Mouse (Mus musculus): ENCODE measurements around the gene Trex1. TPM values are rescaled to one million over a fixed set of nuclear protein-coding genes. Genes with fewer than 3 reads are reported as not detected.

Trex1 gene
- polyA plus RNA-seq, 1 experiment: not detected

DNA sequence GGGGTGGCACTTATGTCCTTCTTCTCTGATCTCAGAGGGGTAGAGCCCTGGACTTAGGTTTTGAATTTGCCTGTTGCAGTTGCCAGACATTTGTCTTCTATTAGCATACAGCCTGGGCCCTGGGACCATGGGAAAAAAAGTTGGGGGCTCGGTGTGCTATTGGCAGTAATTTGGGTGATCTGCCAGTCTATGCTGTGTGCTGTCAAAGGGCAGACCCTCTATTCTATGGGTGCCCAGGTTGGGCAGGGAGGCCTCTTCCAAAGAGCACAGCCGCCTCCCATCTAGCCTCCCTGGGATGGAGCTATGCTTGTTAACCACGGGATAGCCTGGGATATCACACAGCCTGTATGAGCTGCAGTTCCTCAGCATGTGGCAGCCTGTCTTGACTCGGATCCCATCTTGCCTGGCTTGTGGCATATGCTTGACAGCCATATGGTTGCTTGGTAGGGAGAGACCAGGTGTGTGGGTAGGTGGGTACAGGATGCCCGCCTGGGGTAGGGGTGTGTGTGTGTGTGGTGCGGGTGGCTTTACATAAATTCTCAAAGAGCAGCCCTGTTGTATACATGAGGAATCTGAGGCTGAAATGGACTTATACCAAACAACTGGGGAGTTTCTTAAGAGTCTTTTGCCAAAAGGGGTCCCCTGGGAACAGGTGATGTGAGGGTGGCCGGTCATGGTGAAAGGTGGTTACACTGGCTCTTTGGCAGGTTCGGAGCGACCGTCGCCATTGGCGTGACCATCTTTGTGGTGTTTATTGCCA lies 4.1 kb downstream of the Trex1 start:
- TF ChIP-seq CTCF (IDR thresholded peaks at IDR 0.05; ENCODE audit: insufficient read depth, low read depth, low read length): no peak
- TF ChIP-seq POLR2A (IDR thresholded peaks at IDR 0.05; ENCODE audit: insufficient read depth, low read depth, low read length): no peak
- WGBS: 86% methylated on average over 12 of the region's 12 CpGs
- H3K27ac ChIP-seq (ENCODE audit: insufficient read depth, low read depth, low read length): peak overlapping the region; percentile 64
- peaks cover 48% of the 10 kb centered on the region for H3K4me1 ChIP-seq (ENCODE audit: control insufficient read depth, insufficient read depth, low read length)
- peak overlapping the region; percentile 47 for H3K4me3 ChIP-seq (ENCODE audit: insufficient read depth, low read depth, low read length)

- 2% methylated on average over 7 of the region's 7 CpGs for WGBS
- Histone ChIP-seq H3K4me1 (ENCODE audit: control insufficient read depth, insufficient read depth, low read length) (peaks cover 42% of the 10 kb centered on the region), H3K27ac (ENCODE audit: insufficient read depth, low read depth, low read length) (peak overlapping the region; percentile 64), H3K4me3 (ENCODE audit: insufficient read depth, low read depth, low read length) (peak overlapping the region; percentile 47)
- TF ChIP-seq CTCF (IDR thresholded peaks at IDR 0.05; ENCODE audit: insufficient read depth, low read depth, low read length): no peak
- TF ChIP-seq POLR2A (IDR thresholded peaks at IDR 0.05; ENCODE audit: insufficient read depth, low read depth, low read length): peak; percentile 19; the same call in 1 of the 2 replicates
Observed at GRCm38 (mm10) chr9:109054712-109055111, 4.8 kb downstream of the Trex1 start.

DNA sequence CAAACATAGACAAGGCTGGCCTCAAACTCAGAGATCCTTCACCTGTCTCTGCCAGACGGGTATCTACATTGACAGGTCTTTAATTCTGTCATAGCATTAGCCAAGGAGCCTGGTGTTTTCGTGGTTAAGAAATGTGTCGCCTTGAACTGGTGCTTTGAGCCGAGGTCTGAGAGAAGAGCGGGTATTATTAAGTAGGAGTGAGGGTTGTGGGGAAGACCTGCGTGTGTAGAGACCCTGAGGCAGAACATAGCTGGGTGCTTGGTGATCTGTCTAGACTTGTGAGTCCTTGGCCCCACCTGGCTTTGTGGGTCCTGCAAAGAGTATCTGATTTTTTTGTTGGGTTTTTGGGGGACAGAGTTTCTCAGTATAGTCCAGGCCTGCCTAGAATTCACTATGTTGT lies 5.7 kb downstream of the Trex1 start:
- Histone ChIP-seq H3K27ac (ENCODE audit: insufficient read depth, low read depth, low read length) (no peak overlapping the region), H3K4me1 (ENCODE audit: control insufficient read depth, insufficient read depth, low read length) (peaks cover 35% of the 10 kb centered on the region), H3K4me3 (ENCODE audit: insufficient read depth, low read depth, low read length) (no peak overlapping the region)
- no peak for TF ChIP-seq POLR2A (IDR thresholded peaks at IDR 0.05; ENCODE audit: insufficient read depth, low read depth, low read length)
- no peak for TF ChIP-seq CTCF (IDR thresholded peaks at IDR 0.05; ENCODE audit: insufficient read depth, low read depth, low read length)
- WGBS: 76% methylated on average over 6 of the region's 6 CpGs

GRCm38 (mm10) chr9:109053366-109053765 lies 6.2 kb downstream of the Trex1 start:
- TF ChIP-seq POLR2A (IDR thresholded peaks at IDR 0.05; ENCODE audit: insufficient read depth, low read depth, low read length) (no peak), CTCF (IDR thresholded peaks at IDR 0.05; ENCODE audit: insufficient read depth, low read depth, low read length) (no peak)
- Histone ChIP-seq H3K4me1 (ENCODE audit: control insufficient read depth, insufficient read depth, low read length) (peaks cover 31% of the 10 kb centered on the region), H3K4me3 (ENCODE audit: insufficient read depth, low read depth, low read length) (no peak overlapping the region), H3K27ac (ENCODE audit: insufficient read depth, low read depth, low read length) (no peak overlapping the region)
- 82% methylated on average over 3 of the region's 3 CpGs for WGBS

DNA sequence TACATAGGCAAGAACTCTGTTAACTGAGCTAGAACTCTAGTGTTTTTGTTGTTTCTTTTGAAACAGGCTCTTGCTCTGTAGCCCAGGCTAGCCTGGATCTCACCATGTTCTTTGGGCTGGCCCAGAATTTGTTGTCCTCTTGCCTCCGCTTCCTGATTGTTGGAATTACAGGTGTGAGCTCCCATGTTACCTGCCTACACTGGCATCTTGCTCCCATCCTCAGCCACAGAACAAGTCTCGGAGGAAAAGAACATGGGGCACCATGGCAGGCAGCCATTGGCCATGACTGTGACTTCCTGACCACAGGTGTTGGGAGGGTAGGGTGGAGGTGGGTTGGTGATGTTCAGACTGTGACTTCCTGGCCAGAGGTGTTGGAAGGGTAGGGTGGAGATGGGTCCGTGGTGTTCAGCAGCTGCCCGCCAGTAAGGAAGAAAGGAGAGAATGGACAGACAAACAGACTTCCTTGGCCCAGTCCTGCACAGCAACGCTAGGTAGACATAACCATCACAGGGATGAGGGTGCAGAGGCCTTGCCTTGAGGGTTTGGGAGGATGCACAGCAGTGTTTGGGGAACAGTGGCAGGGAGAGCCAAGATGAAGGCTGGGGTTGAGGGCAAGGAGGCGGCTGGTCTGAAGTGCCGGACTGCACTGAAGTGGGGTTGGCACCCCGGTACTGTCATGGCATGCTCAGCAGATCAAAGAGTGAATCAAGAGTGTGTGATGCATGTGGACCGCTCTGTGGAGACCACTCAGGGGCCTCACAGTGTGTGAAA lies 6.9 kb downstream of the Trex1 start:
- H3K4me3 ChIP-seq (ENCODE audit: insufficient read depth, low read depth, low read length): no peak overlapping the region
- 90% methylated on average over 9 of the region's 9 CpGs for WGBS
- TF ChIP-seq POLR2A (IDR thresholded peaks at IDR 0.05; ENCODE audit: insufficient read depth, low read depth, low read length): no peak
- no peak for TF ChIP-seq CTCF (IDR thresholded peaks at IDR 0.05; ENCODE audit: insufficient read depth, low read depth, low read length)
- peaks cover 24% of the 10 kb centered on the region for H3K4me1 ChIP-seq (ENCODE audit: control insufficient read depth, insufficient read depth, low read length)
- no peak overlapping the region for H3K27ac ChIP-seq (ENCODE audit: insufficient read depth, low read depth, low read length)

DNA sequence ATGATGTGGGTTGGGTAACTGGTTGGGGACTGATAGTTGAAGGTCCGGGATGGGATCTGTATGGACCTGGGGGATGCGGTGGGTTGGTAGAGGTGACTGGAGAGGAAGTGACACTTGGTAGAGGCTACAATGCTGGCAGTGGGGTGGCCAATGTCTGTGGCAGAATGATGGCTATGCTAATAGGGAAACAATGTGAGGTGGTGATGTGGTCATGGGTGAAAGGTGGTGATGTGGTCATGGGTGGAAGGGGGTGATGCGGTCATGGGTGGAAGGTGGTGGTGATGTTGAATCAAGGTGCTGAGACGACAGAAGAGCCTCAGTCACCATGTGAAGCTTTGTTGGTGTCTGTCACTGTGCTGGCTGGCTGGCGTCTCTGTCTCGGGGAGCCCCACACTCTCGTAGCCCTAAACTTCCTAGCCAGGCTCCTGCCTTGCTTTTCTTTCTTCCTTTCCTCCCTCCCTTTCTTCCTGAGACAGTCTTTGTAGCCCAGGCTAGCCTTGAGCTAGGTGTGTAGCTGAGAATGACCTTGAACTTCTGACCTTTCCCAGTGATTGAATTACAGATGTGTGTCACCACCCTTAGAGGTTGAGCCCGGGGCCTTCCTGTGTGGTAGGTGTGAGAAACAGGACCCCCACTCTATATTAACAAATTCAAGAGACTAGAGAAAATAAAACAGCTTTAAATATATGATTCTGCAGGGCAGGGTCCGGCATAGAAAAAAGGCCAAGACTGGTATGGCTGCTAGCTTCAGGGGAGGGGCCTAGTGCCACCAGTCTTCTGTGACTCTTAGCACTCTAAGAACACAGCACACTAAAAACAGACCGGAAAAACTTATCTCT lies 7.7 kb downstream of the Trex1 start:
- 96% methylated on average over 10 of the region's 10 CpGs for WGBS

GRCm38 (mm10) chr9:109051011-109051501 lies 8.5 kb downstream of the Trex1 start:
- TF ChIP-seq POLR2A (IDR thresholded peaks at IDR 0.05; ENCODE audit: insufficient read depth, low read depth, low read length): no peak
- TF ChIP-seq CTCF (IDR thresholded peaks at IDR 0.05; ENCODE audit: insufficient read depth, low read depth, low read length): no peak
- Histone ChIP-seq H3K4me3 (ENCODE audit: insufficient read depth, low read depth, low read length) (no peak overlapping the region), H3K4me1 (ENCODE audit: control insufficient read depth, insufficient read depth, low read length) (peaks cover 15% of the 10 kb centered on the region), H3K27ac (ENCODE audit: insufficient read depth, low read depth, low read length) (no peak overlapping the region)
- 92% methylated on average over 13 of the region's 13 CpGs for WGBS

More for the DNA sequence above, 7.7 kb downstream of the Trex1 start:
- H3K4me1 ChIP-seq (ENCODE audit: control insufficient read depth, insufficient read depth, low read length): peaks cover 21% of the 10 kb centered on the region
- TF ChIP-seq CTCF (IDR thresholded peaks at IDR 0.05; ENCODE audit: insufficient read depth, low read depth, low read length): no peak
- TF ChIP-seq POLR2A (IDR thresholded peaks at IDR 0.05; ENCODE audit: insufficient read depth, low read depth, low read length): no peak
- H3K4me3 ChIP-seq (ENCODE audit: insufficient read depth, low read depth, low read length): no peak overlapping the region
- no peak overlapping the region for H3K27ac ChIP-seq (ENCODE audit: insufficient read depth, low read depth, low read length)

DNA sequence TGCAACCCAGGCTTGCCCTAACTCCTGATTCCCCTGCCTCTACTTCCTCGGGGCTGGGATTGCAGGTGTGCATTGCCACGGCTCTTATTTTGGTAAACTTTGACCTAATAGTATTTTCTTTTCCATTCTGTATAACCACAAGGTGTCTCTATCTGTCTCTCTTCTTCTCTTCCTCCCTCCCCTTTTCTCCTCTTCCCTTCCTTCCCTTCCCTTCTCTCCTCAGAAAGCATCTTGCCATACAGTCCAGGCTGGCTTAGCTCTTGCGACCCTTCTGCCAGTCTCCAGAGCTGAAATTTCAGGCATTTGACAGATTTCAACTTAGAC lies 8.9 kb downstream of the Trex1 start:
- H3K27ac ChIP-seq (ENCODE audit: insufficient read depth, low read depth, low read length): no peak overlapping the region
- TF ChIP-seq POLR2A (IDR thresholded peaks at IDR 0.05; ENCODE audit: insufficient read depth, low read depth, low read length): no peak
- TF ChIP-seq CTCF (IDR thresholded peaks at IDR 0.05; ENCODE audit: insufficient read depth, low read depth, low read length): no peak
- H3K4me1 ChIP-seq (ENCODE audit: control insufficient read depth, insufficient read depth, low read length): peaks cover 12% of the 10 kb centered on the region
- WGBS: 87% methylated on average over 3 of the region's 3 CpGs
- H3K4me3 ChIP-seq (ENCODE audit: insufficient read depth, low read depth, low read length): no peak overlapping the region
